Mouse (Mus musculus): Measurements from ENCODE around the gene Snx27.

The Snx27 gene

GRCm38 (mm10) chr3:94477444-94477843 lies 105.1 kb downstream of the Snx27 start:
- no peak for DNase-seq (ENCODE audit: low read depth, low spot score)

- DNase-seq (ENCODE audit: low read depth, low spot score): no peak
These were observed 106.0 kb downstream of the Snx27 start for GRCm38 (mm10) chr3:94476301-94477035.

DNA sequence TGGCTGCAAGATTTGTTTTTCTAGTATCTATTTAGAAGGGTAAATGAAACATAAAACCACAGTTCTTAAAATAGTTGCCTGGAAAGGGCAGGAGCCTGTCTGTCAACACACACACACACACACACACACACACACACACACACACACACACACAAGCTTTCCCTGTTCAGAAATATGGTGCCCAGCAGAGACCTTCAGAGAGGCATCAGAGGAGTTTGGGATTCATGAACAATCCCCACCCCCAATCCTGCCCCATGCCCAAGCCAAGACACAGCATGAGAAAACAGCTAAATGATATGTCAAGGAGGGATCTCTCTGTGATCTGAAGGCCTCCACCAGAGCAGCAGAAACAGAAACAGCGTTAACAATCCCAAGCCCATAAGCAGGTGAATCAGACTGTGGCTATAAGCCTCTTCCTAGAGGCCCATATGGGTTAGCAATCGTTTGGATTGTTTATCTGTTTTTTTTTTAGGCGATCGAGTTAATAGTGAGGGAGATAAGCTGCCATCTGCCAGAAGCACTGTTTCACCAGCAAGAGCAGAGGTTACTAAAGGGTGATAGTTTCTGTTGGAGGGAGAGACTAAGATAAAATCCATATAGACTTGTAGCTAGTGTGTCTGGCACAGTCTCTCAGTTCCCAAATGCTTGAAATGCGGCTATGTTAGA lies 108.8 kb downstream of the Snx27 start:
- DNase-seq (ENCODE audit: low read depth, low spot score): no peak

- DNase-seq (ENCODE audit: low read depth, low spot score): no peak
These were observed 109.4 kb downstream of the Snx27 start for GRCm38 (mm10) chr3:94473115-94473505.

GRCm38 (mm10) chr3:94472447-94473114 lies 109.9 kb downstream of the Snx27 start:
- no peak for DNase-seq (ENCODE audit: low read depth, low spot score)

- no peak for DNase-seq (ENCODE audit: low read depth, low spot score)
These were observed 113.6 kb downstream of the Snx27 start for GRCm38 (mm10) chr3:94468931-94469330.

DNA sequence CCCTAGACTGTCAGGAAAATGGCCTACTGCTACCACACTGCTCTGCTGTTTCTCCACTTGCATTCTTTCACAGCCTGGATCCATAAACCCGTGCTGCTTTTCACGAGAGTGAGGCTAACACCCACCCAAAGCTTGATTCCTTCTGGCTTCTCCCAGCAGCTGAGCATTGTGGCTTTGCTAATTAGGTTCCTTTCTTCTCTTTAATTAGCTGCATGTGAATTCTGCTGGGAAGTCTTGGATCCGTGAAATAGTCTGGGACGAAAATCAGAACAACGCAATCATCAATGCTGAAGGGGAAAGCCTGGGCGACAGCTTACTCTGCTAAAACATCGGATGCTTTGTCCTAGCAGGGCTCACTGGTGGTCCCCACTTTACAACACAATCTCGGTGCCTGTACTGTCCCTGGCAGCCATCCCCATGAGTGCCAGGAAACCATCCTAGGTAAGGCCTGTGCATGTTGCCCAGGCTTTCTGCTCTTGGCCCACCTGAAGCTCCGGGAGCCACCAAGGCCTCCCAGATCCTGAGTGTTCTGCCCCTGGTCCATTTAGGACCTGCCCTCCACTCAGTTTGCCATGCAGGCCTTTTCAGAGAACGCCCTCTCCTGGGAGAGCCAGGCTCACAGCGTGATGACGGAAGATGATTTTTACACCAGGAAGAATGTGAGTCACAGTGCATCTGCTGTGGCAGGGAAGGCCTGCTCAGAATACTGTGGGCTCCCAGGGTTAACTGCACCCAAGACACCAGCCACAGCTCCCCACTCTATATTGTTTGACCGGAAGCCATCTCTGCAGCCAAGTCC lies 116.7 kb downstream of the Snx27 start:
- DNase-seq (ENCODE audit: low read depth, low spot score): no peak

DNA sequence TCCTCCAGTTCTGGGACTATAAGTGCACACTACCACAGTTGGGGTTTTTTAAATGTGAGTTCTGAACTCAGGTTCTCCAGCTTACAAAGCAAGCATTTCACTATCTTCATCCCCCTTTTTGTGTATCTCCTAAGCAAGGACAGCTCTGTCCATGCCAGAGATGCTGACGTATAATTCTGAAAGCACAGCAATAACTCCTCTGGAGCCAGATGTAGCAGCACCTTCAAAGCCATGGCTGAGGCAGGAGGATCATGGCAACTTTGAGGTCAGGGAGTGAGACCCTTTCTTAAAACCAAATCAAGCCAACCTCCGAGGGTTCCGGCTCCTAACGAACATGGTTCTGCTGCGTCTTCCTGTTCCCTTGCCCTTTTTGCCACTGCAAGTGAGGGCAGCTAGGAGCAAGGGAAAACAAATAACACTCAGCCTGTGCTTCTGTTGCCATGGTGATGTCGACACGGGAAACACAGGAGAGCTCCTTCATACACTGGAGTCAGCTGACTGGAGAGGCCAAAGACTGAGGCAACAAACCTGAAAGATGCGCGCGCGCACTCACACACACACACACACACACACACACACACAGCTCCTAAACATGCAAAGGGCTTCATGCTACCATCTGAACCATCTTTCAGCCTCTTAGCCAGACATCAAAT lies 118.5 kb downstream of the Snx27 start:
- DNase-seq (ENCODE audit: low read depth, low spot score): no peak

DNA sequence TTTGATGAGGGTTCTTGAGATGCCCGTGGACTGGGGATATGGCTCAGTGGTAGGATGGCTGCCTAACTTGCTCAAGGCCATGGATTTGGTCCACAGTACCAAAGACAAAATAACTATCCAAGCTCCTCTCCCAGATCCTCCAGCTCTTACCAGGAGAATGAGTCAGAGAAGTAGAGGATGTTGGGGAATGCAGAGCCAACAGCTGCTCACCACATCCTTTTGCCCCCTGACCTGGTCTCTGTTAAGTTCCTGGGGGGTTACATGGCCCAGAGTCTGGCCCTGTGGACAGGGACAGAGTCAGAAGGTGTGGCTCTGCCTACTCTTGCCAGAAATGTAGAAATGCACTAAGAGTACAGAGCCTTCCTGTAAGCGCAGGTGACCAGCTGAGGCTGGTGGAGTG lies 122.7 kb downstream of the Snx27 start:
- DNase-seq (ENCODE audit: low read depth, low spot score): peak; percentile 88

DNA sequence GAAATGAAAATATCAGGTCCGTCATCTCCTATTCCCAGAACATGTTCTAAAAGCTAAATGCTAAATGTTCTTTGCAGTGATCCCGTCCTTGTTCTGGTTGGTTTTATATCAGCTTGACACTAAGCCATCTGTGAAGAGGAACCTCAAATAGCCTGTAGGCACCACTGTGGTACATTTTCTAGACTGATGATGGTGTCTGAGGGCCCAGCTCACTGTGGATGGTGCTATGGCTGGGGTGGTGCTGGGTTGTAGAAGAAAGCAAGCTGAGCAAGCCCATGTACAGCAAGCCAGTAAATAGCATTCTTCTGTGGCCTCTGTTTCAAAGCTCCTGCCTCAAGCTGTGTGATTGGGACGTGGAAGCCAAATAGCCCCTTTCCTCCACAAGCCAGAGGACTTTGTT lies 125.5 kb downstream of the Snx27 start:
- peak; percentile 21 for DNase-seq (ENCODE audit: low read depth, low spot score)

DNA sequence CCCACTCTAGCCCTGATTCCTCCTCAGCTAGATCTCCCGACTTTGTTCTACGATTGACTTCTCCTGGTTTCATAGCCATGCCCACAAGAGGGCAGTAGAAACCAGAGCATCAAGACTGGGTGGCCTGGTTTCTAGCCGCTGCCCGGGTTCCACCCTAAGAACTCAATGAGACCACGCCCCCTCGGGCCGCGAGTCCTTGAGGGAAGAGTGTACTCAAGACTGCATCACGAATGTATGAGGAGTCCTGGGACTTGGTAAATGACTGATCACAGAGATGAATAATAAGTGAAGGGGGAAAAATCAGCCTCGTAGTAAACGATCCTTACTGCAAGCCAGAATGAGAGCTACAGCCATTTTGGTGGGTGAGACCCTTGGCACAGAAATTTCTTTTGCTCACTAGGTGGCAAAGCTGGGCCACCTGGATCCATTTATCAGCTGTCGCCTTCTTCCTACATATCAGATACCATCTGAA lies 126.0 kb downstream of the Snx27 start:
- DNase-seq (ENCODE audit: low read depth, low spot score): peak; percentile 97

DNA sequence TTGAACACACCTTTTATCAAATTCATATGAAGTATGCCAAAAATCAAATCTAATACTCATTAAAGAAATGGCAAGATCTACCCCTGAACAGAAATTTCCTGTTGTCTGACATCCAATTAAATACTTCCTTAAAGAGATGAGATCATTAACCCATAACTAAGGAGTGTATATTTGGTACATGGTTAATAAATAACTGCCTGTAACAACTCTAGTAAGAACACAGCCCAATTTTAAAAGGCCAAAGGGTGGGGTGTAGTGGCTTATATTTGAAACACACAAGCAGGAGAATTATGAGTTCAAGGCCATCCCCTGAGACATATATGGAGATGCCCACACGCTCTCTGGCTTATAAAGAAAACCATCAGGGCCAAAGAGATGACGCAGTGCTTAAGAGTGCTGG lies 133.1 kb downstream of the Snx27 start:
- DNase-seq (ENCODE audit: low read depth, low spot score): no peak
